Mouse (Mus musculus) mammary gland, adult 2 months (tissue): ENCODE measurements around the gene Lhx5. TPM values are rescaled to one million over a fixed set of nuclear protein-coding genes. Genes with fewer than 3 reads are reported as not detected.

Source experiments
- polyA plus RNA-seq: library from polyadenylated mRNA; depleted of rRNA; stranded (reverse); fragments of >200 nt; gene quantifications from 2 replicates; pipeline ENCODE4 v1.2.3, GENCODE M21; 2012; ENCODE audit warnings: low replicate concordance; rRNA removed

Lhx5 gene
- polyA plus RNA-seq: not detected in 2 replicates

GRCm38 (mm10) chr5:120431649-120432485, at the start of gene Lhx5:
TSS of gene Lhx5 (plus strand) at chr5:120431699.

GRCm38 (mm10) chr5:120472770-120473169, 41.3 kb downstream of the Lhx5 start, which contains the start of gene Sdsl:
TSS of gene Sdsl (minus strand) at chr5:120472810.

GRCm38 (mm10) chr5:120476296-120476695, 44.8 kb downstream of the Lhx5 start, which contains the start of gene Sds:
TSS of gene Sds (plus strand) at chr5:120476526.

Other genes with a start within 250 kb of the Lhx5 start
- gene Sdsl, start 41.1 kb downstream of the Lhx5 start, polyA plus RNA-seq: 6.4 and 12.1 TPM in 2 replicates
- 1.9 TPM in 1 of 2 replicates, not detected in the other for gene Sds, start 44.8 kb downstream of the Lhx5 start, polyA plus RNA-seq
- 44.7 and 58.3 TPM in 2 replicates for gene Plbd2, start 71.9 kb downstream of the Lhx5 start, polyA plus RNA-seq
- gene Slc8b1, start 79.5 kb downstream of the Lhx5 start, polyA plus RNA-seq: 45.1 and 51.3 TPM in 2 replicates
- gene Tpcn1, start 157.0 kb downstream of the Lhx5 start, polyA plus RNA-seq: 96.5 and 128 TPM in 2 replicates
- 0.09 and 0.10 TPM in 2 replicates for gene Iqcd, start 157.3 kb downstream of the Lhx5 start, polyA plus RNA-seq
- 16.2 and 21.6 TPM in 2 replicates for gene Rita1, start 180.9 kb downstream of the Lhx5 start, polyA plus RNA-seq
- gene Ddx54, start 181.0 kb downstream of the Lhx5 start, polyA plus RNA-seq: 36.0 and 68.7 TPM in 2 replicates
- not detected in 2 replicates for gene Cfap73, start 202.5 kb downstream of the Lhx5 start, polyA plus RNA-seq
- 8.6 and 17.3 TPM in 2 replicates for gene Rasal1, start 217.1 kb downstream of the Lhx5 start, polyA plus RNA-seq